Mouse (Mus musculus) pancreas, adult 10 weeks (tissue): ENCODE results near the gene Txlnb. TPM values are rescaled to one million over a fixed set of nuclear protein-coding genes. Genes with fewer than 3 reads are reported as not detected.

ENCODE experiments used
- polyA plus RNA-seq: library from polyadenylated mRNA; stranded (reverse); fragments of 350-450 nt; fragmentation: Illumina TruSeq; extraction: RNeasy Lipid Tissue Mini Kit (QIAGEN cat#74804); gene quantifications from one replicate; pipeline ENCODE4 v1.2.3, GENCODE M21; 2015; ENCODE audit warnings: low read depth, low replicate concordance; ENCODE audit not compliant: insufficient read depth

The Txlnb gene
- polyA plus RNA-seq: 0.57 TPM

GRCm38 (mm10) chr10:17795767-17796631 is at the start of gene Txlnb:
TSS of gene Txlnb (plus strand) at chr10:17796226.

Other genes with a start within 250 kb of the Txlnb start
- 9.9 TPM for gene Cited2, start 73.0 kb upstream of the Txlnb start, polyA plus RNA-seq
- gene Heca, start 151.8 kb downstream of the Txlnb start, polyA plus RNA-seq: 7.4 TPM
- gene Abracl, start 227.1 kb downstream of the Txlnb start, polyA plus RNA-seq: 17.0 TPM